Mouse (Mus musculus): ENCODE measurements at regions not wholly inside any gene's neighbourhood (a gene's known extent, or its start where the extent isn't known, plus 50 kb on each side); places are given as distances from the start of the nearest gene placed in this dataset.

GRCm38 (mm10) chr10:125790924-125791323, 175.0 kb upstream of the Lrig3 start:
- no peak for DNase-seq (ENCODE audit: low spot score)

DNA sequence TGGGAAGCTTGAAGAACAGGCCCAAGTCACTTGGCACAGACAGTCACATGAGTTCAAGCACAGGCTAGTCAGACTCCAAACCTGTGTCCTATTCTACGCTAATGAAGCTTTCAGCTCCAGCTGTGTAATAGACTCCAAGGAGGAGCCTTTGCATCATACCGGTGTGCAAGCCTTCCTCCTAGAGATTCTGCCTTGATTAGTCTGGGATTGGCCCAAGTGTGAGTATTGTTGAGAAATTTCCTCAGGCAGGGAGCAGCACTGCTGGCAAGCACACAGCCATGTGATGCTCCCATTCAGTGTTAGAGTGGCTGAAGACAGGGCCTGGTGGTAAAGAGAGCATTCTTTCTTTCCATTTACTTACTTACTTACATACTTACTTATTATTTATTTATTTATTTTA, 171.5 kb upstream of the Lrig3 start:
- no peak for DNase-seq (ENCODE audit: low spot score)

DNA sequence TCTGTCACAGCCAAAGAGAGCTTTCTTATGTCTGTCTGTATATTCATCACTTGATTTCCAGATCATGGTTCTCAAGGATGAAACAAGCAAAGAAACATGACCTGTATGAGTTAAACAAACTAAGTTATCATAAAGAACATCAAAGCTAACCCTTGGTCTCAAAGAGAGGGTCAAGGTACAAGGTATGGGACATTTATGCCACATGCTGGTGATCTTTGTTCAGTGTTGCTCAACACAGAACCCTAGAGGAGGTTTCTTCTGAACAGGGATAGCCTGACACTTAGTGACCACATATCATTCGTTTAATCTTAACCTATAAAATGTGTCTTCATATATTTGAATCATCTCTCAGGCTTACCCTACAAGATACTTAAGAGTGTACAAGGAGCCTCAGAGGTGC, 170.6 kb upstream of the Lrig3 start:
- no peak for DNase-seq (ENCODE audit: low spot score)

DNA sequence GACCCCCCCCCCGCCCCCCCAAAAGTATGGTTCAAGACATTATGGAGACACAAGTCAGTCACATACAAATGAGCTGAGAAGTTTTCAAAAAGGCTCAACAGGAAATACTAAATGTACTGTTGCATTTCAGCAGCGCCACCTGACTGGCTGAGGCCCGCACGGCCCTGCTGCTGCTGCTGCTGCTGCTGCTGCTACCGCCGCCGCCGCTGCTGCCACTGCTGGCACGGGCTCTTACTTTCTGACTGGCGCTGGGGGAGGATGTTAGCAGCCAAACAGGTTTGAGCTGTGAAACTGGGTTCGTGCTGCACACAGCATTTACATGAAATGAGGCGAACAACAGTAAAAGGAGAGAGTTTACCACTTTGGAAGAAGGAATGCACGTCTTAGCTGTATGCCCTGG, 167.3 kb upstream of the Lrig3 start:
- peak; percentile 22 for DNase-seq (ENCODE audit: low spot score)

- no peak for DNase-seq (ENCODE audit: low spot score)
These were observed 165.3 kb upstream of the Lrig3 start for GRCm38 (mm10) chr10:125800572-125801114.

DNA sequence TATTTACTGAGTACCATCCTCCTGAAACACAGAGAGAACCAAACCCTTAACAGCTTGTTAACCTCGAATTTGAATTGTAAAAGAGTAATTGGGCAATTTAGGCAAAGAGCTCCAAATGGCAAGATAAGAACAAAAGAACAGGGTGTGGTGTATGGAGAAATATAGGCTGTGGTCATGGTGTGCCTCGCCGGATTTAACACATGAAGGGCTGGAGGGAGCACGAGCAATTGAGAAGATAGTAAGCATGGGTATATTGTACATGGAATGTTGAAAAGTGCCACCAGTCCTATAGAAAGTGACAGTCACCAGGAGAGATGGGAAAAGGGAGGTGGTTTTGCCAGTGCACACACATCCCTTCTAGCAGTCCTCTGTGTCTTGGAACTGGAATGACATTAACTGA, 164.5 kb upstream of the Lrig3 start:
- no peak for DNase-seq (ENCODE audit: low spot score)

DNA sequence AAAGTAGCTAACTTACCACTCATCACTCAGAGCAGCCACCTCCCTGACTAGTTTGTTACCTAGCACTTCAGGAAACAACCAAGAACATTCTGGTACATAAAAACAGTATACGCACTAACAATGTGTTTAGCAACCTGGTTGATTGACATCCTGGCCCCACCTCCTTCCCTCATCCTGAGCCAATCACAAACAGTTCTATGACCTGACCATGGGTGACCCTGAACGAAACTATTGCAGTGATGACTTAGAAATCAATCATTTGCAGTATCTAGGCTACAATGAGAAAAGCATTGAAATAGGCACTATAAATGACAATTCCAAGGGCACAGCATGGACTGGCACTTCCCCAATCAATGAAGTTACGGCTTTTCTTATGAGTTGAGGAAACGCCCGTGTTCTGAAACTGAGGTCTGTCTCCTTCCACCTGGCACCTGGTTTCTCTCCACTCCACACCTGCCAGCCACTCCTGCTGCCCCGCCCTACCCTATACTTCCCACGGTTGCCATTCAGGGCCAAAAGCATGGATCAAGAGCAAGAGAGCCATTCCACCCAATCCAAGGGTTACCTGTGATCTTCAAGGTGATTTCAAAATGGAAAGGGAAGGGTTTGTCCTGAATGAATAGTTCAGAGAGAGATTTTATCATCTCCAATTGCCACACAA, 162.9 kb upstream of the Lrig3 start:
- no peak for DNase-seq (ENCODE audit: low spot score)

GRCm38 (mm10) chr10:125809763-125810361, 156.1 kb upstream of the Lrig3 start:
- DNase-seq (ENCODE audit: low spot score) = no peak

GRCm38 (mm10) chr10:125810590-125810989, 155.4 kb upstream of the Lrig3 start:
- no peak for DNase-seq (ENCODE audit: low spot score)

DNA sequence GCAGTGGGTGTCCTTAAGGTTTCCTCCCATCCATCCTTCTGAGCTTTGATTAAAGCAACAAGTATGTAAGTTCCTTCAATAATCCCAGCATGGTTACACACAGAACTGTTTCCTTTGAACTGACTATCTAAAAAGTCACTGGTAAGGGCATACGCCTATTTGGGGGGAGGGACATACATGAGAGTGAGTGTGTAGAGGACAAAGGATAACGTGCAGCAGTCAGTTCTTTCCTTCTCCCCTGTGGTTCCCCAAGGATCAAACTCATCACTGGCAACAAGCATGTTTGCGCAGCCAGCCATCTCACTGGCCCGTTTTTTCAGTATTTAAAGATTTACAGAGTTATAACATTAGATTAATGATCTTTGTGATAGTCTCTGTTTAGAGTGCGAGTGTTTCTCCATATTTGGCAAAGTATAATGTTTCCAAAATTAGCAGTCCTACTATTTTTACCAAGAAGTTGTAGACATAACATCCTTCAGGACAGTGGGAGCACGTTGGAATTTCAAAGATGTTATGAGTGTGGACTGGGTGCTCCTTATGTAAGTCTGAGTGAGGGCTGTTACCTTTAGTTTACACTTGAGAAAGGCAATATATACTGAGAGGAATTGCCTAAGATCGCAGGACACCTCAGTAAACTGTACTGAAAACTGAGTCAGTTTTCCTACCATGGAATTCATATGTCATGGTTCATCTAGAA, 151.6 kb upstream of the Lrig3 start:
- DNase-seq (ENCODE audit: low spot score) = no peak

DNA sequence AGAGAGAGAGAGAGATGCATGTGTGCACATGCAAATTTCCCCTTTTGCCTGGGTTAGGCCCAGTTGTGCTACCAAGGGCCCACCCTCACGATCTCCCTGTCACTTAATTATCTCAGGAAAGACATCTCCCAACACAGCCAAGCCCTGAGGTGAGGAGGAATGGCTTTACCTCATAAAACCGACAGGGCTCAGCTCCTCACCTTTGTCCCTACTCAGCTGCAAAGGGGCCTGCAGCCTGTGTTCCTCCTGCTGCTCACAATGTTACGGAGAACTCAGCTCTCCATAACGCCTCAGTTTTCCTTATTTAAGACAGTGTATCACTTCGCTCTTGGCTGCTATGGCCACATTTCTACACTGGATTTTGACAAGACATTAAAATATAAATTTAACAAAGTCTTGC, 133.8 kb upstream of the Lrig3 start:
- DNase-seq (ENCODE audit: low spot score) = no peak

- DNase-seq (ENCODE audit: low spot score) = no peak
These were observed 133.2 kb upstream of the Lrig3 start for GRCm38 (mm10) chr10:125832764-125833163.

- no peak for DNase-seq (ENCODE audit: low spot score)
These were observed 132.0 kb upstream of the Lrig3 start for GRCm38 (mm10) chr10:125833989-125834388.

DNA sequence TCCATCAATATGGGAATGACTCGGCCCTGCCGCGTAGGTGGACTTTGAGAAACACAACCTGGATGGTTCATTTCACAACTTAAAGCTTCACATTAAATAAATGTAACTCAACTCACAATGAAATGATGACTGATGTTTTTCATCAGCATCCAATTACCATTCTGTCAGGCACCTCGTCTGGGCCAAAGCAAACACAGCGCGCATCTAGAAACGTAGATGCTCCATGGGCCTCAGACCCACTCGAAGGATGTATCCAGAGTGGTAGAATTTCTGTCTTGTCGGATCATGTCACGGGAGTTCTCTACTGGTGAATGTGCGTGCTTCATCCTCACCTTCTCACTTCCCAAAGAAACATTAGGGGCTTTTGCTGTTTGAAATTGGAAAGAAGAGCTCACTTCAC, 127.0 kb upstream of the Lrig3 start:
- DNase-seq (ENCODE audit: low spot score) = no peak

- no peak for DNase-seq (ENCODE audit: low spot score)
These were observed 126.3 kb upstream of the Lrig3 start for GRCm38 (mm10) chr10:125839621-125840141.

GRCm38 (mm10) chr10:125840388-125840787, 125.6 kb upstream of the Lrig3 start:
- DNase-seq (ENCODE audit: low spot score) = no peak

- no peak for DNase-seq (ENCODE audit: low spot score)
These were observed 121.6 kb upstream of the Lrig3 start for GRCm38 (mm10) chr10:125844336-125844865.

DNA sequence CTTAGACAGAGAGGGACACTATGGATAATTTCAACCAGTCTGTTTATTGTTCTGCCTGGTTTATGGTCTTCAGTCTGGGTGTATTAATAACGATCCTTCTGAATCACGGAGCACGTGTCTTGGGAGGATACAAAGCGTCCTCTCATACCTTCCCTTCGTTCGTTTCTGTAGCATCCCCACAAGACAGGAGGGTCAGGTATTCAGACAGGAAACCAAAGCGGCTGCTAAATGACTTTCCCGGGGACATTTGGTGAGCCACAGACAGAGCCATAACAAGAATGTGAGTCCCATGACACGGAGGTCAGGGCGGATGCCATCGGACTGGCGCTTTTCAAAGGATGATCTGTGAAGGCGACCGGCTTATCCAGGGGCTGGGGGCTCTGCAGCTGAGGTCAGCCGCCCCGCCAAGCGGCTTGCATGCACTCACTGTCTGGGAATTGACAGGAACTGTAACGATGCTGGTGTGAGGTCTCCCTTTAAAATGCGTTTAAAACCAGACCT, 120.9 kb upstream of the Lrig3 start:
- DNase-seq (ENCODE audit: low spot score) = no peak

DNA sequence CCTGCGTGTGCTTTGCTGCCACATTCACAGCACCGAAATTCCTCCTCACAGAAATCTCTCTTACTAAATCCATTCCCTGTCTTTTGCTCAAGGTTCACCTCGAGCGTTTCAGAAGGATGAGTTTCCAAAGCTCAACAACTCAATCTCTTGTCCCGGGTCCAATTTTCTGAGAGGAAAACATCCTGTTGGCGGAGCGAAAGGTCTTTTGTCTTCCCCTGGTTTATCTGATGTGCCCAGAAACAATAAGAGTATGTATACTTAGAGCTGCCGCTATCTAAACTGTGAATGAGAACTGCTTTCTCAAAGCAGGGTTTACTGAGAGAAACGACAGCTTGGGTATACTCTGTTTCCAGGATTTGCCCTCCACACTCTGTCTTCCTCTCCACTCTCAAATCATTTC, 115.6 kb upstream of the Lrig3 start:
- DNase-seq (ENCODE audit: low spot score) = no peak

DNA sequence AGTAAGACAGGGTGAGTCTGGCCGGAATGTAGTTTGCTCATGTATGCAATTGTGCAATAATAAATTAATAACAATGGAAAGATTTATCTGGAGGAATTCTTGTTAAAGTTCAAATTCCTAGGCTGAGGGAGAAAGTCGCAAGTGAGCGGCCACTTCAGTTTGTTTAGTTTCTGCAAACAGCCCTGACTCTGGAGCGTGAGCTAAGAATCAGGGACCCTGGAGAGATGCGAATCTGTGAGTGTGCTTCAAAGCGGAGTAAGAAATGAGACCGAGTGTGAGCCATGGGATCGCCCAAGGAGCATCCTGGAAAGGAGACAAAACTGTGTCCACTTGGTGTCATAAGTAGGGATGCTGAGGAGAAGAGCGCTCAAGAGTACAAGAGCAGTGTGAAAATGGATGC, 104.2 kb upstream of the Lrig3 start:
- DNase-seq (ENCODE audit: low spot score) = no peak

DNA sequence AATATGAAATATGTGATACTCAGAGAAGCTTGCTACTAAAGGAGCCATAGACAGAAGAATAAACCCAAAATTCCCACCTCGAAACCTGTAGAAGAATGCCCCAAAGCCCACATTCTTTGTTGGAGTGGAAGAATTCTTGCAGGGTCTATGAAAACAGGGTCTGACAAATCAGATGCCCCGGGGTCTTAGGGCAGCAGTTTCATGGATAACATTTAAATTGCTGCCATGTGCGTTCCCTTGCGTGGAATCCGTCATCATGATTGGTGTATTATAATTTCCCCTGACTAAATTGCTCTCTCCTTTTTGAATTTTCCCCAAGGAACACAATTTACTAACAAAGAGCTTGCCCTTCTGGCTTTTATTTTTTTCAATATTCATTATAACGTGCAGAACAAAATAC, 99.6 kb upstream of the Lrig3 start:
- DNase-seq (ENCODE audit: low spot score) = no peak

DNA sequence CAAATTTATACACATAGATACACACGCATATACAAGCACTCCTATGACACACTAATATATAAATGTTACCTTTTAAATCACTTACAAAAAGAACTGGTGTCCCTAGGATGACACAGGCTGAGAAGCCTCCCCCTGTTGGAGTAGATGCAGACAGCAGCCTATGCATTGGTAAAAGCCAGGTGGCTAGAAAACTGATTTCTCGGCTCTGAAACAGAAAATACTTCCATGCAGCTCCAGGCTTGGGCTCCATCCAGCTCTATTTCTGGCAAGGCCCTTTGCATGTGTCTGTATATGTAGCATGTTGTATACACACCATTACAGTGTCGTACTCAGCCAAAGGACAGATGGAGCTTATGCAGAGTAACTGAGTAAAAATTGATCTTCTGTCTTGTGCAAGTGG, 81.4 kb upstream of the Lrig3 start:
- DNase-seq (ENCODE audit: low spot score) = no peak

- no peak for DNase-seq (ENCODE audit: low spot score)
These were observed 80.2 kb upstream of the Lrig3 start for GRCm38 (mm10) chr10:125885796-125886195.

Measured in urinary bladder, postnatal 14 days (tissue).